In the genomic region with DNA sequence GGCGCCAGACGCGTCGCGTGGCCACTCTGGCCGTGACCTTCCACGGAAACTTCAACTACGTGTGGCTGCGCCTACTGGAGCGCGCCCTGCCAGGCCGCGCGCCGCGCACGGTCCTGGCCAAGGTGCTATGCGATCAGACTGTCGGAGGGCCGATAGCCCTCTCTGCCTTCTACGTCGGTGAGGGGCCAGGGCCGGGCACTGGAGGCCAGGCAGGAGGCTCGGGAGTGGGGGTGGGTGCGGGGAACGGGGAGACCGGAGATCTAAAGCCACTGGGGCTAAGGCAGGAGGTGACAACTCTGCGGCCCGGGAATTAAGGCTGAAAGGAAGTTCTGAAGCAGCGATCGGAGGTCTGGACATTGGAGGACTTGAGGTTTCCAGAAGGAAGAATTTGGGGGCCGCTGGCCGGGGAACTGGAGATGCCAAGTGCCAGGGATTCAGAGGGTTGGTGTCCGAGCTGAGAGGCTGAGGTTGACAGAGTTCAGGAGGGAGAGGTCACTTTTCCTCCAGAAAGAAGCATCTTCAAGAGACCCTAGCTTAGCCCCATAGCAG, we compare ENCODE assay signal across 9 mouse cellular contexts. TPM values are rescaled to one million over a fixed set of nuclear protein-coding genes. Genes with fewer than 3 reads are reported as not detected.
DNase-seq lines count a peak whose midpoint lies in the region; ATAC-seq and TF ChIP-seq lines count a peak whose summit lies in the region.
"Had no signal": no experiment of that assay in that cellular context is flagged by ENCODE, and none has a peak within 500 bp of the region (broad histone marks: within the 10 kb centered on the region; RNA-seq: fewer than 3 reads in every experiment).

No protein-coding gene starts in this region.

- 1% methylated on average over 34 of the region's 34 CpGs for WGBS in kidney, embryonic 14.5 days
- WGBS in midbrain, embryonic 10.5 days = 5% methylated on average over 34 of the region's 34 CpGs

- peak; percentile 89 for ATAC-seq in kidney, embryonic 14.5 days (ENCODE audit: low FRiP score, low TSS enrichment)
- no peak for ATAC-seq in megakaryocyte-erythroid progenitor cell, adult 5-6 weeks (replicated peaks; ENCODE audit: low FRiP score, low TSS enrichment, poor library complexity, severe bottlenecking)

- peak overlapping the region; percentile 51 for H3K9ac ChIP-seq in kidney, embryonic 14.5 days (ENCODE audit: low read depth, low read length)

- no peak for TF ChIP-seq CTCF in cortical plate, adult 2 months (IDR thresholded peaks at IDR 0.05; ENCODE audit: extremely low read depth, insufficient read depth, low read length)

- intact Hi-C loops in heart, postnatal 14 days (cut with DNase I) = no loop called here

- no peak for TF ChIP-seq POLR2A in cortical plate, adult 2 months (IDR thresholded peaks at IDR 0.05; ENCODE audit: extremely low read depth, insufficient read depth, low read length)

- H3K9me3 ChIP-seq in kidney, embryonic 14.5 days (ENCODE audit: control insufficient read depth, low read length) = no peaks in the 10 kb centered on the region
- H3K9me3 ChIP-seq in midbrain, embryonic 10.5 days (replicated peaks) = no peaks in the 10 kb centered on the region

- H3K4me2 ChIP-seq in kidney, embryonic 14.5 days (replicated peaks; ENCODE audit: low read depth, low read length) = peak overlapping the region; percentile 98

- no peak overlapping the region for H3K27ac ChIP-seq in kidney, embryonic 14.5 days (ENCODE audit: low read depth, low read length)
- no peak overlapping the region for H3K27ac ChIP-seq in cortical plate, adult 2 months (ENCODE audit: insufficient read depth, low read length)
- peak overlapping the region; percentile 70 for H3K27ac ChIP-seq in midbrain, embryonic 10.5 days (replicated peaks)

- no peaks in the 10 kb centered on the region for H3K27me3 ChIP-seq in kidney, embryonic 14.5 days (ENCODE audit: control insufficient read depth, insufficient read depth, low read length)
- H3K27me3 ChIP-seq in midbrain, embryonic 10.5 days (ENCODE audit: low read depth, poor library complexity, severe bottlenecking) = peaks cover 25% of the 10 kb centered on the region

- H3K4me1 ChIP-seq in kidney, embryonic 14.5 days (ENCODE audit: control insufficient read depth, insufficient read depth, low read length) = no peaks in the 10 kb centered on the region
- H3K4me1 ChIP-seq in cortical plate, adult 2 months (ENCODE audit: control insufficient read depth, insufficient read depth, low read length) = 0 out of 2 replicates have a peak, but pooled peaks cover 2% of the 10 kb centered on the region
- H3K4me1 ChIP-seq in midbrain, embryonic 10.5 days = peaks cover 16% of the 10 kb centered on the region

- no peaks in the 10 kb centered on the region for H3K36me3 ChIP-seq in kidney, embryonic 14.5 days (ENCODE audit: control insufficient read depth, insufficient read depth, low read length)
- H3K36me3 ChIP-seq in midbrain, embryonic 10.5 days = no peaks in the 10 kb centered on the region

- peak overlapping the region; percentile 62 for H3K4me3 ChIP-seq in kidney, embryonic 14.5 days (ENCODE audit: low read length)
- H3K4me3 ChIP-seq in cortical plate, adult 2 months (ENCODE audit: insufficient read depth, low read length) = peak overlapping the region; percentile 81
- H3K4me3 ChIP-seq in midbrain, embryonic 10.5 days = peak overlapping the region; percentile 73

- no peak for DNase-seq in kidney, adult 18-20 months
- peak; percentile 6 to 21 for DNase-seq in heart, postnatal 14 days
- DNase-seq in midbrain, embryonic 10.5 days (ENCODE audit: low spot score) = no peak
- DNase-seq in right cerebral cortex, postnatal 25 days = no peak
- DNase-seq in gastrocnemius, postnatal 10 days = no peak

RNA-seq across cellular contexts. Expression of gene Mpv17l, which starts 38.0 kb away (rescaled TPM):
- 5.3 and 5.8 TPM in 2 replicates for polyA plus RNA-seq in kidney, embryonic 14.5 days (2014; fragmentation: Nextera tagmentation; extraction: Ambion mirVana)
- 53.9 and 56.4 TPM in 2 replicates for polyA plus RNA-seq in cortical plate, adult 2 months (2012; rRNA removed)
- under 1 TPM; 0.59 to 0.79 TPM for total RNA-seq in heart, postnatal 14 days (2021)
- polyA plus RNA-seq in midbrain, embryonic 10.5 days (2016; fragmentation: Nextera tagmentation; extraction: Ambion mirVana) = 2.9 and 3.2 TPM in 2 replicates
- total RNA-seq in megakaryocyte-erythroid progenitor cell, adult 5-6 weeks (2014; fragmentation: Nextera tagmentation) = 0.22 and 2.0 TPM in 2 replicates
- total RNA-seq in megakaryocyte-erythroid progenitor cell, adult 5-6 weeks (2017) = 0.99 and 1.8 TPM in 2 replicates
- total RNA-seq in gastrocnemius, postnatal 10 days (2021) = 1 to 10 TPM; 2.9 to 3.8 TPM

RNA-seq across cellular contexts. Expression of gene Pdxdc1, which starts 38.0 kb away (rescaled TPM):
- polyA plus RNA-seq in kidney, embryonic 14.5 days (2014; fragmentation: Nextera tagmentation; extraction: Ambion mirVana) = 49.5 and 87.5 TPM in 2 replicates
- polyA plus RNA-seq in cortical plate, adult 2 months (2012; rRNA removed) = 75.3 and 78.4 TPM in 2 replicates
- total RNA-seq in heart, postnatal 14 days (2021) = 10 to 100 TPM; 69.7 to 72.4 TPM
- polyA plus RNA-seq in midbrain, embryonic 10.5 days (2016; fragmentation: Nextera tagmentation; extraction: Ambion mirVana) = 63.5 and 71.2 TPM in 2 replicates
- 58.3 and 58.5 TPM in 2 replicates for total RNA-seq in megakaryocyte-erythroid progenitor cell, adult 5-6 weeks (2014; fragmentation: Nextera tagmentation)
- total RNA-seq in megakaryocyte-erythroid progenitor cell, adult 5-6 weeks (2017) = 45.7 and 74.5 TPM in 2 replicates
- 10 to 100 TPM; 45.9 to 54.0 TPM for total RNA-seq in gastrocnemius, postnatal 10 days (2021)

RNA-seq across cellular contexts. Expression of gene 2900011O08Rik, which starts 45.5 kb away (rescaled TPM):
- polyA plus RNA-seq in kidney, embryonic 14.5 days (2014; fragmentation: Nextera tagmentation; extraction: Ambion mirVana) = 1.5 and 1.7 TPM in 2 replicates
- 258 and 260 TPM in 2 replicates for polyA plus RNA-seq in cortical plate, adult 2 months (2012; rRNA removed)
- total RNA-seq in heart, postnatal 14 days (2021) = not detected
- polyA plus RNA-seq in midbrain, embryonic 10.5 days (2016; fragmentation: Nextera tagmentation; extraction: Ambion mirVana) = 10.6 and 18.7 TPM in 2 replicates
- not detected in 2 replicates for total RNA-seq in megakaryocyte-erythroid progenitor cell, adult 5-6 weeks (2014; fragmentation: Nextera tagmentation)
- 3.3 TPM in 1 of 2 replicates, not detected in the other for total RNA-seq in megakaryocyte-erythroid progenitor cell, adult 5-6 weeks (2017)
- under 1 TPM; 0.43 to 0.63 TPM for total RNA-seq in gastrocnemius, postnatal 10 days (2021)
- total RNA-seq: gastrocnemius, postnatal 36 days had no signal

RNA-seq across cellular contexts. Expression of gene Ifitm7, which starts 45.8 kb away (rescaled TPM):
- 0.42 TPM in 1 of 2 replicates, not detected in the other for polyA plus RNA-seq in kidney, embryonic 14.5 days (2014; fragmentation: Nextera tagmentation; extraction: Ambion mirVana)
- polyA plus RNA-seq in cortical plate, adult 2 months (2012; rRNA removed) = 2.0 TPM in 2 replicates
- not detected for total RNA-seq in heart, postnatal 14 days (2021)
- 0.85 and 1.2 TPM in 2 replicates for polyA plus RNA-seq in midbrain, embryonic 10.5 days (2016; fragmentation: Nextera tagmentation; extraction: Ambion mirVana)
- total RNA-seq in megakaryocyte-erythroid progenitor cell, adult 5-6 weeks (2014; fragmentation: Nextera tagmentation) = not detected in 2 replicates
- not detected in 2 replicates for total RNA-seq in megakaryocyte-erythroid progenitor cell, adult 5-6 weeks (2017)
- not detected for total RNA-seq in gastrocnemius, postnatal 10 days (2021)
- total RNA-seq: gastrocnemius, postnatal 36 days had no signal

Comparison
In these comparisons a context has a peak if more than half of its experiments do, and no peak if none do; other contexts are left out.
1. DNase-seq: peak in heart, postnatal 14 days (2 of 2); none in kidney, adult 18-20 months (single experiment), midbrain, embryonic 10.5 days (single experiment), right cerebral cortex, postnatal 25 days (single experiment) and gastrocnemius, postnatal 10 days (single experiment).
2. Peak in every context shown above with its lines, with median percentiles within 50 percentile points of each other: H3K4me3 ChIP-seq.